Mouse (Mus musculus) ES-Bruce4 (cell line): ENCODE results near the gene Anp32a.

Source experiments
- CTCF ChIP-seq: IDR thresholded peaks from one replicate; pipeline ENCODE4 v1.8.1; 2011; ENCODE audit warnings: low read depth, low read length
- EP300 ChIP-seq: IDR thresholded peaks from 2 replicates; pipeline ENCODE4 v1.6.1; 2011; ENCODE audit warnings: low read depth, low read length; ENCODE audit not compliant: insufficient read depth

DNA sequence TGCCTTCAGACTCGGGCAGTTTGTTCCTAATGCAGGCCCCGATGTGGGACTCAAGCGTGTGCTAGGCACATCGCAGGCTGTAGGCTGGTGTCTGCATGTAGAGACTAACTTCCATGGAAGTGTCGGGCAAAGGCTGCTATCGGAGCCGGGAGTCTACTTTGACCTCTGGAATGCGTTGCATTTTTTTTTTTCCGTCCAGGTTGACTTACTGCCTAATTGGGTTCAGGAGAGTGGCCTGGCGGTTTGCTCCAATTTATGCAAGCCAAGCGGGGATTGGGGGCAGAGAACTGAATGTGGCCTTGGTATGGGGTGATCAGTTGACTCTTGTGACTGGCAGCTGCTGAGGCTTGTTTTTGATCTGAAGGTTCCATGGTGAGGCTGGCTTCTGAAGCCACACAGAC is 4.0 kb downstream of the Anp32a start:
- TF ChIP-seq CTCF (no peak), EP300 (no peak)
